Mouse (Mus musculus): ENCODE measurements around the gene Rplp1.

The Rplp1 gene

GRCm38 (mm10) chr9:61914203-61914916 is at the start of gene Rplp1:
Gene Rplp1 (minus strand): TSS chr9:61914542.
- DNase-seq (ENCODE audit: inconsistent age in 2 of 2, low spot score in 1 of 2), result peak; percentile 97 to 99

GRCm38 (mm10) chr9:61963356-61963755 is 49.0 kb upstream of the Rplp1 start:
- DNase-seq (ENCODE audit: inconsistent age in 2 of 2, low spot score in 1 of 2), result no peak

GRCm38 (mm10) chr9:61961181-61961580 is 46.8 kb upstream of the Rplp1 start:
- DNase-seq (ENCODE audit: inconsistent age in 2 of 2, low spot score in 1 of 2), result no peak

- DNase-seq (ENCODE audit: inconsistent age in 2 of 2, low spot score in 1 of 2), result peak; percentile 35 to 66
Observed at GRCm38 (mm10) chr9:61960753-61961152, 46.4 kb upstream of the Rplp1 start.

- no peak for DNase-seq (ENCODE audit: inconsistent age in 2 of 2, low spot score in 1 of 2)
Observed at GRCm38 (mm10) chr9:61959921-61960569, 45.7 kb upstream of the Rplp1 start.

- no peak for DNase-seq (ENCODE audit: inconsistent age in 2 of 2, low spot score in 1 of 2)
Observed at GRCm38 (mm10) chr9:61954707-61955106, 40.4 kb upstream of the Rplp1 start.

GRCm38 (mm10) chr9:61952241-61952640 is 37.9 kb upstream of the Rplp1 start:
- no peak for DNase-seq (ENCODE audit: inconsistent age in 2 of 2, low spot score in 1 of 2)

GRCm38 (mm10) chr9:61947402-61948346 is 33.3 kb upstream of the Rplp1 start:
- peak; percentile 73 to 88 for DNase-seq (ENCODE audit: inconsistent age in 2 of 2, low spot score in 1 of 2)

GRCm38 (mm10) chr9:61946623-61947401 is 32.5 kb upstream of the Rplp1 start, which contains the start of gene Kif23:
Gene Kif23 (minus strand): TSS chr9:61946774.
- peak; percentile 96 to 99 for DNase-seq (ENCODE audit: inconsistent age in 2 of 2, low spot score in 1 of 2)

GRCm38 (mm10) chr9:61945973-61946611 is 31.8 kb upstream of the Rplp1 start:
- no peak for DNase-seq (ENCODE audit: inconsistent age in 2 of 2, low spot score in 1 of 2)

- DNase-seq (ENCODE audit: inconsistent age in 2 of 2, low spot score in 1 of 2), result no peak
Observed at GRCm38 (mm10) chr9:61941054-61941453, 26.7 kb upstream of the Rplp1 start.

GRCm38 (mm10) chr9:61933333-61933732 is 19.0 kb upstream of the Rplp1 start:
- DNase-seq (ENCODE audit: inconsistent age in 2 of 2, low spot score in 1 of 2), result no peak

- no peak for DNase-seq (ENCODE audit: inconsistent age in 2 of 2, low spot score in 1 of 2)
Observed at GRCm38 (mm10) chr9:61932009-61932408, 17.7 kb upstream of the Rplp1 start.

- DNase-seq (ENCODE audit: inconsistent age in 2 of 2, low spot score in 1 of 2), result no peak
Observed at GRCm38 (mm10) chr9:61925086-61925660, 10.8 kb upstream of the Rplp1 start.

GRCm38 (mm10) chr9:61920331-61920730 is 6.0 kb upstream of the Rplp1 start:
- DNase-seq (ENCODE audit: inconsistent age in 2 of 2, low spot score in 1 of 2), result no peak

- no peak for DNase-seq (ENCODE audit: inconsistent age in 2 of 2, low spot score in 1 of 2)
Observed at GRCm38 (mm10) chr9:61919464-61919863, 5.1 kb upstream of the Rplp1 start.

GRCm38 (mm10) chr9:61917436-61917835 is 3.1 kb upstream of the Rplp1 start:
- DNase-seq (ENCODE audit: inconsistent age in 2 of 2, low spot score in 1 of 2), result peak; percentile 58 to 79

- DNase-seq (ENCODE audit: inconsistent age in 2 of 2, low spot score in 1 of 2), result peak in 1 of 2 experiments; percentile 30
Observed at GRCm38 (mm10) chr9:61916986-61917385, 2.6 kb upstream of the Rplp1 start.

- DNase-seq (ENCODE audit: inconsistent age in 2 of 2, low spot score in 1 of 2), result no peak
Observed at GRCm38 (mm10) chr9:61915393-61916005, 1.2 kb upstream of the Rplp1 start.
